Mouse (Mus musculus): ENCODE measurements at regions not wholly inside any gene's neighbourhood (a gene's known extent, or its start where the extent isn't known, plus 50 kb on each side); places are given as distances from the start of the nearest gene placed in this dataset.

GRCm38 (mm10) chr9:94277096-94277495 lies 260.8 kb downstream of the 1190002N15Rik start:
- DNase-seq (ENCODE audit: extremely low read depth, low read depth, low spot score), result no peak

- peak; percentile 65 for DNase-seq (ENCODE audit: extremely low read depth, low read depth, low spot score)
Observed at GRCm38 (mm10) chr9:94269213-94269612, 268.7 kb downstream of the 1190002N15Rik start.

GRCm38 (mm10) chr9:94267243-94267642 lies 270.6 kb downstream of the 1190002N15Rik start:
- no peak for DNase-seq (ENCODE audit: extremely low read depth, low read depth, low spot score)

GRCm38 (mm10) chr9:94239479-94240241 lies 298.2 kb downstream of the 1190002N15Rik start:
- DNase-seq (ENCODE audit: extremely low read depth, low read depth, low spot score), result no peak

DNA sequence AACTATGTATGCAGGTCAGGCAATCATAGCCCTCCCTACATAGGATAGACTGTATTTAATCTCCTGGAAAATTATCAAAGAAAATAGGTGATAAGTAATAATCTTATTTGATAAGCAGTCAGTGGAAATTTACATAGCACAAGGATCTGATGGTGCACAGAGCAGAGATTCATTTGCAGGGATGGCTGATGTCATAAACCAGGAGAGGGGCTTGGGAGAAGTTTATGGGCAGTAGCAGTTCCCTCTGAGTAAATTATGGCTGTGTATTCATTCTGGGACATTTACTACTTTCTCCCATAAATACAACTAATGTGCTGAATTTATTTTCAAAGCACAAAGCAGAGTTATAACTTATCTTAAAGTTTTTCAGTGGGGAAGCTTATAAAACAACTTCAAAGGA lies 299.3 kb downstream of the 1190002N15Rik start:
- no peak for DNase-seq (ENCODE audit: extremely low read depth, low read depth, low spot score)

DNA sequence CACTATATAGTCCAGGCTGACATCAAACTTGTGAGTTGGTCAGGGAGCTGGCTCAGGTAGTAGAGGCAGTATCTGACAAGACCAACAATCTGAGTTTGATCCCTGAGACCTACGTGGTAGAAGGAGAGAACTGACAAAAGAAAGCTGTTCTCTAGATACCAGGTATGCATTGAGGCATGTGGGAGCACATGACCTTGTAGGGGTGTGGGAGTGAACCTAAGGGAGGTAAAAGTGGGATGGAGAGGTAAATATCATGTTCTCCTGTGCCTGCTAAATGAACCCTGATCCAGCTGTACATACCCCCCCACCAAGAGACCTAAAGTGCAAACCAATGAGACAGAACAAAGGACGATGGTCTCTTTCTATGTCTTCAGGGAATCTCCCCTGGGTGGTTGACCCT lies 308.3 kb downstream of the 1190002N15Rik start:
- no peak for DNase-seq (ENCODE audit: extremely low read depth, low read depth, low spot score)

GRCm38 (mm10) chr9:94219116-94219515 lies 318.8 kb downstream of the 1190002N15Rik start:
- DNase-seq (ENCODE audit: extremely low read depth, low read depth, low spot score), result no peak

GRCm38 (mm10) chr9:94216414-94217279 lies 321.2 kb downstream of the 1190002N15Rik start:
- DNase-seq (ENCODE audit: extremely low read depth, low read depth, low spot score), result no peak

DNA sequence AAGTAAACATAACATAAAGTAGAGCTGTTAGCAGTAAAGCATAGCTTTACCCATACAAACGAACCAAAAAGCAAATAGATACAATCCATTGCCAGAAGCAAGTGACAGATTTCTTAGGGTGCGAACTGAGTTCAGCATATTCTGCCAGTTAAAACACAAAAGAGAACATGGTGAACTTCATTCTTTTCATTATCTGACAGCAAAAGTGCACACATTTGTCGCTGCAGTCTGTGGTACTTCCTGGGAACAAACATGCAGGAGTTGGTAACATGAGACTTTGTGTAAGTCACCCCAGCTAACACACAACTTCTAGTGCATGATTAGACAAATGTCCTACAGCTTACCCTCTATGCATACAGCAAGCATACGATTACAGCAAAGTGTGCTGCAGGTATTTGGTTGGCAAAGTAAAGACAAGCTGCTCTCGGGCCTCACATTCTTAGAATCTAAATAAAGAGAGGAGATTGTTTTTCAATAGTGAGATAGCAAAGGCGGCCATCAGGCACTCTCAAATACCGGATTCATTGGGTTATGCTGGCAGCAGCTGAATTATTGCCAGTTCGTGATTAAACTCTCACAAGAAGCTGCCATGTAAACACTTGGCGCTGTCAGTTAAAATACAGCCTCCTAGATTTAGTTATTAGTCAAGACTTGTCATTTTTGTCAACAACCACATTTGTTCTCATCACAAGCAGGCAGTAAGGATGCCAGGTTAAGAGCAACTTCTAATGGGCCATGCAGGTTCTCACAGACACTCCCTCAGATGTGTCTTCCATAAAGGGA lies 327.2 kb downstream of the 1190002N15Rik start:
- no peak for DNase-seq (ENCODE audit: extremely low read depth, low read depth, low spot score)

- no peak for DNase-seq (ENCODE audit: extremely low read depth, low read depth, low spot score)
Observed at GRCm38 (mm10) chr9:94208987-94209386, 328.9 kb downstream of the 1190002N15Rik start.

- no peak for DNase-seq (ENCODE audit: extremely low read depth, low read depth, low spot score)
Observed at GRCm38 (mm10) chr9:94200892-94201291, 337.0 kb downstream of the 1190002N15Rik start.

DNA sequence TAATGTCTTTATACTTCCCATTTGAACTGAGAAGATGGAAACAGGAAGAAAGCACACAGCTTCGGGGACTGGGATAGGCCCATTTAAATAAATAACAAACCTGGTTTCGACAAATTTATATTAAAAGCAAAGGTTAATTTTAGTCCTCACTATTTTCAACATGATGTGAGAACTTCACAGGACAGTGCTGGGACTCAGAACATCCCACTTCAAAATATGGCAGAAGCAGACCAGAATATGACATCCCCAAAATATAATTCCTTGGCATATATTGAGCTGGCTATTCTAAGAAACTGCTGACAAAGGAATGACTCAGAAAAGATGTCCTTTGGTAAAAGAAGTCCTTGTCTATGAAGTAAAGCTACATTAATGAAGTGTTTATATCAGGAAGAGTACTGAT lies 338.0 kb downstream of the 1190002N15Rik start:
- no peak for DNase-seq (ENCODE audit: extremely low read depth, low read depth, low spot score)

- no peak for DNase-seq (ENCODE audit: extremely low read depth, low read depth, low spot score)
Observed at GRCm38 (mm10) chr9:94191083-94191482, 346.8 kb downstream of the 1190002N15Rik start.

- no peak for DNase-seq (ENCODE audit: extremely low read depth, low read depth, low spot score)
Observed at GRCm38 (mm10) chr9:94189872-94190800, 347.7 kb downstream of the 1190002N15Rik start.

- no peak for DNase-seq (ENCODE audit: extremely low read depth, low read depth, low spot score)
Observed at GRCm38 (mm10) chr9:94188124-94188523, 349.8 kb downstream of the 1190002N15Rik start.

DNA sequence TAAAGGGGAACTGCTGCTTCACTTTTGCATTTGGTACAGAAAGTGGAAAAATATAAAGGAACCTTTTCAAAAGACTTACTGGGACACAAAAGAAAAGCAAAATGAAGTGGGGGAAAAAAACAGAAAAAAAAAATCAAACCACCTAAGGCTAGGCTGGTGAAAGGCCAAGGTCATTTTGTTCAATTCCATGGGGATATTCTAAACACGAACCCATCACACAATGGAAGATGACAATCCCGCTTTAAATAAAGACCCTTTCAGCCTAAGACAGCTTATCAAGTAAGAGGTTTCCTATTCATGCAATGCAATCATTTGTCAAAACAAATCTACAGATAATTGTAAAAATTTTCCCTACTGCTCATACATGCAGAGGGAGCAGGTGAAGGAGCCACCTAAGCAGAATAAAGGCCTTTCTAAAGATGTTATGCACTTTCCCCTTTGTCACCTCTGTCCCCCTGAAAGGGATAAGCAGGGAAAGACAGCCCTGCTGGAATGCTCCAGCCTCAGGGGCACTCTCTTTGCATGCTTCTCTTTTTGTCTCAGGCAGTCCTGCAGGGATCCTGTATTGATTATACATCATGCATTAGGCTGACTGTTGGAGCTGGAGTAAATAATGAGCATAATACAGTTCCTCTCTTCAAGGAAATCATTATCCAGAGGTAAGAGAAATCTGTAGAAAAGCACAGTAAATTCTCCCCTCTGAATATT lies 367.8 kb downstream of the 1190002N15Rik start:
- no peak for DNase-seq (ENCODE audit: extremely low read depth, low read depth, low spot score)

GRCm38 (mm10) chr9:94163671-94164070 lies 374.2 kb downstream of the 1190002N15Rik start:
- DNase-seq (ENCODE audit: extremely low read depth, low read depth, low spot score), result no peak

DNA sequence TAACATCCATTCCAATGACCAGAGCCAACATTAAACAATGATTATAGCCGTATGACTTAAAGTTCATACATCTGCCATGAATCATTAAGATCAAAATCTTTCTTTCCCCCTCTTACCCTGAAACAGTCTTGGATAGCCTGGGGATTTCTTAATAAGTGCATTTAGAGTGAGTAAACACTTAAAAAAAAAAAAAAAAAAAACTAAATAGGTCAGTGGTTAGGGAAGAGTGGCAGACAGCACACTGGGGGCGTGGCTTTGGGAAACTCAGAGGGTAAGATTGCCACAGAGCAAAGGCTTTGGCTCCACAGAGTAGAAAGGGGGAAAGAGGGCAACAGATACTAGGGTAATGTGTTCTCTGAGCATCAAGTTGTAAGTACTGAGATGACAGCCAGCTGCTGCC lies 382.3 kb downstream of the 1190002N15Rik start:
- no peak for DNase-seq (ENCODE audit: extremely low read depth, low read depth, low spot score)

DNA sequence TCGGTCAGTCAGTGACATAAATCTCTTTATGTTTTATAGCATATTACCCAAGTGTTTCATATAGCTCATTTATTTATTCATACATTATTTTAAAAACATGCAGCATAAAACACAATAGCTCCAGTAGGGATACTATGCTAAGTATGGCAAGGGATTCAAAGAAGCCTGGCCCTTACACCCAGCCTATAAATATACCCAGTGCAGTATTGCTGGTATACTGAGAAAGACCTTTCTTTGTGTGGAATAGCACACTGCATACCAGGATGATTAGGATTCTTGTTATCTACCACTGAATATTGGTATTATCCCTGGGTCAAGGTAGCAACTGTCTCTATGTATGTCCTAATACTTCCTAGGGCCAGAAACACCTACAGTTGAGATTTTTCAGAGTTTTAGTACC lies 389.4 kb downstream of the 1190002N15Rik start:
- no peak for DNase-seq (ENCODE audit: extremely low read depth, low read depth, low spot score)

GRCm38 (mm10) chr9:94146787-94147186 lies 391.1 kb downstream of the 1190002N15Rik start:
- no peak for DNase-seq (ENCODE audit: extremely low read depth, low read depth, low spot score)

Data from fat pad, adult 2 months (tissue).